ENCODE assay signal across 22 mouse cellular contexts in genomic region chr19:4122411-4123370, GRCm38 (mm10). TPM values are rescaled to one million over a fixed set of nuclear protein-coding genes. Genes with fewer than 3 reads are reported as not detected.
DNase-seq lines count a peak whose midpoint lies in the region; ATAC-seq and TF ChIP-seq lines count a peak whose summit lies in the region.
"Had no signal": no experiment of that assay in that cellular context is flagged by ENCODE, and none has a peak within 500 bp of the region (broad histone marks: within the 10 kb centered on the region; RNA-seq: fewer than 3 reads in every experiment).

No protein-coding gene starts in this region.

- peak overlapping the region; percentile 35; the same call in 1 of the 2 replicates for H3K9ac ChIP-seq in liver, postnatal 0 days (replicated peaks)
- no peak overlapping the region for H3K9ac ChIP-seq in kidney, embryonic 14.5 days (ENCODE audit: low read depth, low read length)
- H3K9ac ChIP-seq: heart, embryonic 12.5 days; limb, embryonic 12.5 days; neural tube, embryonic 15.5 days had no signal

- TF ChIP-seq EP300 in liver, postnatal 0 days (IDR thresholded peaks at IDR 0.05; ENCODE audit: low read depth) = no peak

- H3K4me3 ChIP-seq in gastrocnemius, adult 2 months = no peak overlapping the region
- H3K4me3 ChIP-seq in liver, postnatal 0 days (ENCODE audit: low read depth, low read length) = no peak overlapping the region
- no peak overlapping the region for H3K4me3 ChIP-seq in kidney, embryonic 14.5 days (ENCODE audit: low read length)
- H3K4me3 ChIP-seq: limb, embryonic 12.5 days; neural tube, embryonic 15.5 days had no signal

- H3K27me3 ChIP-seq in liver, postnatal 0 days (ENCODE audit: insufficient read depth, low read length) = no peaks in the 10 kb centered on the region
- H3K27me3 ChIP-seq in kidney, embryonic 14.5 days (ENCODE audit: control insufficient read depth, insufficient read depth, low read length) = no peaks in the 10 kb centered on the region
- H3K27me3 ChIP-seq: heart, embryonic 12.5 days; limb, embryonic 12.5 days; neural tube, embryonic 15.5 days; Patski had no signal

- TF ChIP-seq CTCF in gastrocnemius, adult 2 months (IDR thresholded peaks at IDR 0.05) = no peak
- peak; percentile 40; the same call in 1 of the 2 replicates for TF ChIP-seq CTCF in liver, postnatal 0 days (IDR thresholded peaks at IDR 0.05; ENCODE audit: low read depth)

- peaks cover 12% of the 10 kb centered on the region for H3K36me3 ChIP-seq in liver, postnatal 0 days (replicated peaks; ENCODE audit: insufficient read depth, low read length)
- peaks cover 13% of the 10 kb centered on the region; the same call in 1 of the 2 replicates for H3K36me3 ChIP-seq in kidney, embryonic 14.5 days (ENCODE audit: control insufficient read depth, insufficient read depth, low read length)

- 45% methylated on average over 7 of the region's 7 CpGs for WGBS in liver, postnatal 0 days (ENCODE audit: insufficient replicate concordance)
- WGBS in kidney, embryonic 14.5 days = 83% methylated on average over 7 of the region's 7 CpGs

- peak overlapping the region; percentile 94; the same call in 1 of the 2 replicates for H3K27ac ChIP-seq in gastrocnemius, adult 2 months
- peak overlapping the region; percentile 78 for H3K27ac ChIP-seq in liver, postnatal 0 days (ENCODE audit: low read depth)
- H3K27ac ChIP-seq in kidney, embryonic 14.5 days (ENCODE audit: low read depth, low read length) = no peak overlapping the region
- H3K27ac ChIP-seq: limb, embryonic 12.5 days had no signal

- peaks cover 55% of the 10 kb centered on the region for H3K4me1 ChIP-seq in liver, postnatal 0 days (ENCODE audit: insufficient read depth)
- peaks cover 8% of the 10 kb centered on the region; the same call in 1 of the 2 replicates for H3K4me1 ChIP-seq in kidney, embryonic 14.5 days (ENCODE audit: control insufficient read depth, insufficient read depth, low read length)

- intact Hi-C loops in gastrocnemius, adult 2 months (cut with DNase I) = no loop called here

- H3K4me2 ChIP-seq in liver, postnatal 0 days (ENCODE audit: low read depth, low read length) = peak overlapping the region; percentile 35
- H3K4me2 ChIP-seq in kidney, embryonic 14.5 days (replicated peaks; ENCODE audit: low read depth, low read length) = no peak overlapping the region

- H3K9me3 ChIP-seq in liver, postnatal 0 days (ENCODE audit: low read length) = no peaks in the 10 kb centered on the region
- H3K9me3 ChIP-seq in kidney, embryonic 14.5 days (ENCODE audit: control insufficient read depth, low read length) = no peaks in the 10 kb centered on the region
- H3K9me3 ChIP-seq: heart, embryonic 12.5 days; hindbrain, embryonic 10.5 days; limb, embryonic 12.5 days; neural tube, embryonic 15.5 days had no signal

- no peak for ATAC-seq in liver, postnatal 0 days
- ATAC-seq in kidney, embryonic 14.5 days (ENCODE audit: low FRiP score, low TSS enrichment) = no peak
- ATAC-seq: forebrain, embryonic 16.5 days; lung, postnatal 0 days; midbrain, embryonic 16.5 days; Patski had no signal

- DNase-seq in gastrocnemius, adult 2 months = no peak
- DNase-seq in gastrocnemius, adult 8-10 months (ENCODE audit: low spot score in 2 of 2) = no peak
- peak; percentile 66 for DNase-seq in 416B (ENCODE audit: low read depth)
- DNase-seq in c-Kit-positive CD71-positive TER-119-negative erythroid progenitor cells, embryonic 14.5 days (ENCODE audit: low read depth) = peak; percentile 47
- no peak for DNase-seq in liver, postnatal 0 days
- no peak for DNase-seq in spleen, postnatal 4 days (ENCODE audit: low spot score in 2 of 2)
- DNase-seq in natural killer cell, adult 2 months (ENCODE audit: low spot score in 2 of 2) = no peak
- DNase-seq: cerebellum, adult 8-10 months; gastrocnemius, postnatal 14 days; kidney, adult 18-20 months; retina, postnatal 1 day had no signal

RNA-seq across cellular contexts. Expression of gene Aip, which starts 3.0 kb away (rescaled TPM):
- total RNA-seq in gastrocnemius, adult 2 months (2021) = 10 to 100 TPM; 69.9 to 71.8 TPM
- 10 to 100 TPM; 85.7 to 96.3 (median 90.3) TPM for total RNA-seq in gastrocnemius, adult 8-10 months (2022)
- 23.1 and 26.8 TPM in 2 replicates for polyA plus RNA-seq in liver, postnatal 0 days (2015; fragmentation: Nextera tagmentation; extraction: Ambion mirVana)
- 92.0 and 97.5 TPM in 2 replicates for polyA plus RNA-seq in kidney, embryonic 14.5 days (2014; fragmentation: Nextera tagmentation; extraction: Ambion mirVana)

RNA-seq across cellular contexts. Expression of gene Gpr152, which starts 16.9 kb away (rescaled TPM):
- total RNA-seq in gastrocnemius, adult 2 months (2021) = not detected
- not detected for total RNA-seq in gastrocnemius, adult 8-10 months (2022)
- polyA plus RNA-seq in liver, postnatal 0 days (2015; fragmentation: Nextera tagmentation; extraction: Ambion mirVana) = not detected in 2 replicates
- not detected in 2 replicates for polyA plus RNA-seq in kidney, embryonic 14.5 days (2014; fragmentation: Nextera tagmentation; extraction: Ambion mirVana)
- total RNA-seq: gastrocnemius, postnatal 14 days had no signal
- polyA plus RNA-seq: C2C12; forebrain, embryonic 16.5 days; heart, embryonic 12.5 days; hindbrain, embryonic 10.5 days; large intestine, adult 2 months; limb, embryonic 12.5 days; lung, postnatal 0 days; neural tube, embryonic 15.5 days; Patski had no signal

RNA-seq across cellular contexts. Expression of gene Cabp4, which starts 21.1 kb away (rescaled TPM):
- total RNA-seq in gastrocnemius, adult 2 months (2021) = not detected
- not detected for total RNA-seq in gastrocnemius, adult 8-10 months (2022)
- polyA plus RNA-seq in liver, postnatal 0 days (2015; fragmentation: Nextera tagmentation; extraction: Ambion mirVana) = 0.11 and 0.15 TPM in 2 replicates
- 0.06 and 0.09 TPM in 2 replicates for polyA plus RNA-seq in kidney, embryonic 14.5 days (2014; fragmentation: Nextera tagmentation; extraction: Ambion mirVana)

RNA-seq across cellular contexts. Expression of gene Pitpnm1, which starts 22.9 kb away (rescaled TPM):
- total RNA-seq in gastrocnemius, adult 2 months (2021) = 1 to 10 TPM; 2.3 to 2.5 TPM
- 1 to 10 TPM; 1.1 to 3.3 (median 2.4) TPM for total RNA-seq in gastrocnemius, adult 8-10 months (2022)
- 6.6 and 7.4 TPM in 2 replicates for polyA plus RNA-seq in liver, postnatal 0 days (2015; fragmentation: Nextera tagmentation; extraction: Ambion mirVana)
- 14.0 and 15.8 TPM in 2 replicates for polyA plus RNA-seq in kidney, embryonic 14.5 days (2014; fragmentation: Nextera tagmentation; extraction: Ambion mirVana)

RNA-seq across cellular contexts. Expression of gene Cdk2ap2, which starts 25.7 kb away (rescaled TPM):
- 10 to 100 TPM; 17.9 to 22.4 TPM for total RNA-seq in gastrocnemius, adult 2 months (2021)
- total RNA-seq in gastrocnemius, adult 8-10 months (2022) = 10 to 100 TPM; 14.0 to 20.3 (median 18.0) TPM
- polyA plus RNA-seq in liver, postnatal 0 days (2015; fragmentation: Nextera tagmentation; extraction: Ambion mirVana) = 91.2 and 91.9 TPM in 2 replicates
- polyA plus RNA-seq in kidney, embryonic 14.5 days (2014; fragmentation: Nextera tagmentation; extraction: Ambion mirVana) = 116 and 121 TPM in 2 replicates

Comparison
In these comparisons a context has a peak if more than half of its experiments do, and no peak if none do; other contexts are left out.
1. DNase-seq: peak in 416B (single experiment) and c-Kit-positive CD71-positive TER-119-negative erythroid progenitor cells, embryonic 14.5 days (single experiment); none in gastrocnemius, adult 2 months (single experiment), gastrocnemius, adult 8-10 months (0 of 2), liver, postnatal 0 days (single experiment), spleen, postnatal 4 days (0 of 2) and natural killer cell, adult 2 months (0 of 2).